Mouse (Mus musculus): ENCODE results near the gene Nt5m. TPM values are rescaled to one million over a fixed set of nuclear protein-coding genes. Genes with fewer than 3 reads are reported as not detected.
A peak's percentile ranks its signal among the peaks of the same experiment; 100 is the strongest.

Gene Nt5m
- total RNA-seq (2021), result 10 to 100 TPM; 51.8 to 54.3 TPM

DNA sequence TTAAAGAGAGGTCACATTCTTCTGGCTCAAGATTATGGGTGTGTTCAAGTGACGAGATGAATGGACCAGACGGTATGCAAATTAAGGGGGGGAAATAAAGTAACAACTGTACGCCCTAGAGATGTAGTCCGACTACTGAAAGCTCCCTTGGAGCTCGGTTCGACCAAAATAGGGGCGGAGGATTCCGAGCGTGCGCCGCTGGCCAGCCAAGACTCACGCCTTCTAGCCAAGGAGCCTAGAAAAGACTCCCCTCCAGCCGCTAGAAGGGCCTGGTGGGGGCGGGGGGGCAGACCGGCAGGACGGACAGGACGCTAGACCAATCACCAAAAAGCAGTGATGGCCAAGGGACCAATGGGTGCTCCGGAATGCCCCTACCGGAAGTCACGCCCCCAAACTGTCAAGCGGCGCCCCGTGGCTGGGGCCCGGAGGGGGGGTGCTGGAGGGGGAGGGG, at the start of gene Nt5m:
Gene Nt5m, plus strand, starts transcription at position 440 of the 451 bp plus-strand sequence.
- intact Hi-C loops (cut with DNase I), result no loop called here
- peak; percentile 94 to 96 for DNase-seq (ENCODE audit: extremely low spot score in 1 of 2, low spot score in 2 of 2)

DNA sequence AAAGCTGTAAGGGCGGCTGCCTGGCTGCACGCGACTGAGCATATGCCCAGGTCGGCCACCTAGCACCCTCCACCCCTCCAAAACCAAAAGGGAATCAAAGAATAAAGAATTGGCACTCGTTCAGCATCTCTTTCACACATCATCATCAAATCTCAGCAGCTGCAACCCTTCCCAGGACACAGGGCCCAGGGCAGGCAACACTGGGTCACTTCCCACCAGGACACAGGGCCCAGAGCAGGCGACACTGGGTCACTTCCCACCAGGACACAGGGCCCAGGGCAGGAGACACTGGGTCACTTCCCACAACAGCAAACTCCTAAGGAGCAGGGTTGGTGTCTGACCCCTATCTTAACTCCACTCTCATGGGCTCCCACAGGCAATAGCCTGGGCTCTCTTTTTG, 45.9 kb upstream of the Nt5m start:
- no peak for DNase-seq (ENCODE audit: extremely low spot score in 1 of 2, low spot score in 2 of 2)
- intact Hi-C loops (cut with DNase I), result no loop called here

GRCm38 (mm10) chr11:59800412-59800811, 38.8 kb upstream of the Nt5m start:
- intact Hi-C loops (cut with DNase I), result no loop called here
- no peak for DNase-seq (ENCODE audit: extremely low spot score in 1 of 2, low spot score in 2 of 2)

DNA sequence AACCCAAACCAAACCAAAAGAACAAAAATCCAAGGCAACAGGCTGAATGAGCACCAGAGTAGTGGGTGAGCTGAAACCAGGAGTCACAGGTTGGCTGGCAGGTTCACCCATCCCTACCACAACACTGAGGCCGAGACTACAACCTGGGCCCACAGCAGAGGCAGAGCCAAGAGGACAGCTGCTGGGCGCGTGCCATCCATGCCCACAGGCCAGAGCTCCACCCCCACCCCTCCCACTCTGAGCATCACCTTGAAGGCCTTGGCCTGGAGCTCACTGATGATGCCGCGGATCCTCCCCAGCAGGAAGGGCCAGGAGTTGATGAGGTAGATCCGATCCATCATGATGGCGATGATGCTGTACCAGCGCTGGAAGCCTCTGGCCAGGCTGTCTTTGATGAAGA, 37.4 kb upstream of the Nt5m start:
- DNase-seq (ENCODE audit: extremely low spot score in 1 of 2, low spot score in 2 of 2), result no peak

GRCm38 (mm10) chr11:59803516-59803915, 35.7 kb upstream of the Nt5m start:
- DNase-seq (ENCODE audit: extremely low spot score in 1 of 2, low spot score in 2 of 2), result no peak
- intact Hi-C loops (cut with DNase I), result no loop called here

More for the DNA sequence above, 37.4 kb upstream of the Nt5m start:
- intact Hi-C loops (cut with DNase I), result no loop called here

DNA sequence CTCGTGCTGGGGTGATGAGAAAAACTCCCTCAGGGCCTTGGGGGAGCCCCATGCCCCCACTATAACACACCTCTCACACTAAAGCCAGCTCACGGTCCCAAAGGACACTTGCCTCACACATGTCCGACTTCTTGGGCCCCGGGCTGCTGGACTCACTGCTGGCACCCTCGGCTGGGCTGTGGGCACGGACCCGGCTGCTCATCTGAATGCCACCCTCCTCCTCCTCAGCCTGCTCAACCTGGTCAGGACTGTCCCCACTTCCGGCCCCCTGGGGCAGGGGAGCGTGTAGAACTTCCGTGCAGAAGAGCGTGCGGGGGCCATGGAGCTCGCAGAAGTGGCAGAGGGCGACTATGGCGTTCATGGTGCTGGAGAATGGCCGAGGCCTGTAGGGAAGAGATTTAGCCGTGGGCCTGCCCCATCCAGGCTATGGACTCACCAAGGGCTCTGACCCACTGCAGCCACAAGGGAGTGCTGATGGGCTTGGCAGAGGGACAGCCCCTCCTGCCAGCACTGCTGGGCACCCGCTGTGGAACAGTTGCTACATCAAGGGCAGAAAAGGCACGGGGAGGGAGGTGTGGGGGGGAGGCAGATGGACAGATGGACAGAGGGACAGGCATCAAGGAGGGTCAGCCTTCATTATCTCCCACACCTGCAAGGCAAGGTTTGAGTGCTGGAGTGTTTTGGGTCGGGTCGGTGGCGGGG, 34.7 kb upstream of the Nt5m start:
- intact Hi-C loops (cut with DNase I), result no loop called here
- peak in 1 of 2 experiments; percentile 33 for DNase-seq (ENCODE audit: extremely low spot score in 1 of 2, low spot score in 2 of 2)

GRCm38 (mm10) chr11:59805256-59805655, 34.0 kb upstream of the Nt5m start:
- intact Hi-C loops (cut with DNase I), result no loop called here
- DNase-seq (ENCODE audit: extremely low spot score in 1 of 2, low spot score in 2 of 2), result no peak

DNA sequence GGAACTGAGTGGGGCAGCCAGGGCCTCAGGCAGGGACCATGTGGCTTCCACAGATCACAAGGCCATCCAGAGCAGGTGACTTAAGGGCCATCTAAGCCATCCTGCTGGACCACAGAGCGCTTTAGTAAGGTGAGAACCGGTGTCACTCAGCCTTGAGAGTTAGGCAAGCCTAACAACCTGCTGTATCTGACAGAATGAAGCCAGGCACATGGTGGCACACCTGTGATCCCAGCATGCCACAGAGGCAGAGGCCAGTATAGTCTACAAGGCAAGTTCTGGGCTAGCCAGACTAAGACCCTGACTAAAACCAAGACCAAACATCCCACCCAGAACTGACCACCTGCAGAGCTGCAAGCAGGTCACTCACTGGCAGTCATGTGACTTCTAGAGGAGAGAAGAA, 33.6 kb upstream of the Nt5m start:
- intact Hi-C loops (cut with DNase I), result no loop called here

DNA sequence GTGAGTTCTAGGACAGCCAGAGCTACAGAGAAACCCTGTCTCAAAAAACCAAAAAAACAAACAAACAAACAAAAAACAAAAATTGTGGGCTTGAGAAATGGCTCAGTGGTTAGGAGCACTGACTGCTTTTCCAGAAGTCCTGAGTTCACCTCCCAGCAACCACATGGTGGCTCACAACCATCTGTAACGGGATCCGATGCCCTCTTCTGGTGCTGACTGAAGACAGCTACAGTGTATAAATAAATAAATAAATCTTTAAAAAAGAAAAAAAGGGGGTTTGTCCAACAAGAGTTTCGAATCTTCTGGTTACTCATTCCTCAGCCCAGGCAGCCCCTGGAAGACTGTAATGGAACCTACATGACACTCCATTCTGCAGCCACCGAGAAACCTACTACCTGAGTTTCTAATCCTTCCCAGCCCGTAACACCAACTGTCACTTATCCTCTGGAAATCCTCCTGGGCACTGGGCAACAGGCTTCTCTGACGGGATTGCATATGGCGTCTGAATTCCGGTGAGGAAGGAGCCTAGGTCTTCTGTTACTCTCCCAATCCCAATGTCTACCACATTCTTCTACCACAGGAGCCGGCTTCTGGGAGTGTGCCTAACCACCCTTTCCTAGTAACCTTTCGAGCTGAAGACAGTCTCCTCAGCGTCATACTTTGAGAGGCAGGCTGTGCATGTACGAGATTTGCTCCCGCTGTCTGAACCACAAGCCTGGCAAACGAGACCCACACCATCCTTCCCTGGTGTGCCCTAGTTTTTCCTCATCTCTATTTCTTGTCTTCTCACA, 30.9 kb upstream of the Nt5m start:
- intact Hi-C loops (cut with DNase I), result no loop called here
- DNase-seq (ENCODE audit: extremely low spot score in 1 of 2, low spot score in 2 of 2), result no peak

More for the DNA sequence above, 33.6 kb upstream of the Nt5m start:
- no peak for DNase-seq (ENCODE audit: extremely low spot score in 1 of 2, low spot score in 2 of 2)

DNA sequence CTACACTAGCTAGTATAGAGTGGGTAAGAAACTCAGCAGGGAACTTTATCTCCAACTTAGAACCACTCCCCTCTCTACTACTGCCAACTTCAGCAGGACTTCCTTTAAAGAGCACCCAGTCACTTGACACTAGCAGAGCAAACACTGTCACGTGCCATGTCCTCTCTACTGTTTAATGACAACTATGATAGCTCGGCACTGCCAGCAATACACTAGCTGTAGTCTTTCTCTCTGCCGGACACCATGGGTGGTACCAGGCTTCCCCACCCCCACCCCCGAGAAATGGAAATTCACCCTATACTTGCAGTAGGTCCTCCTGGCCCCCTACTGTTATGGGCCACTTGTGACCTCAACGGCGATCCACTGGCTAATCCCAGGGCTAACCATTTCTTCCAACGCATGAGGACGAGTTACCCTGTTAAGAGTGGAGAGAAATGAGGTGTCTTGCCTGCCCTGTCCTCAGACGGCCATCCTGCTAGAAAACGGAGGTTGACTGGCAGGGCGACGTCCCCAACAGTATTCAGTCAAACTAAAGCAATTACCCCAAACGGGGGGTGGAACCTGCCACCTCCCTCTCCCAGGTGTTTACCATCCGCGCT, 30.1 kb upstream of the Nt5m start:
- peak in 1 of 2 experiments; percentile 23 for DNase-seq (ENCODE audit: extremely low spot score in 1 of 2, low spot score in 2 of 2)
- intact Hi-C loops (cut with DNase I), result no loop called here

DNA sequence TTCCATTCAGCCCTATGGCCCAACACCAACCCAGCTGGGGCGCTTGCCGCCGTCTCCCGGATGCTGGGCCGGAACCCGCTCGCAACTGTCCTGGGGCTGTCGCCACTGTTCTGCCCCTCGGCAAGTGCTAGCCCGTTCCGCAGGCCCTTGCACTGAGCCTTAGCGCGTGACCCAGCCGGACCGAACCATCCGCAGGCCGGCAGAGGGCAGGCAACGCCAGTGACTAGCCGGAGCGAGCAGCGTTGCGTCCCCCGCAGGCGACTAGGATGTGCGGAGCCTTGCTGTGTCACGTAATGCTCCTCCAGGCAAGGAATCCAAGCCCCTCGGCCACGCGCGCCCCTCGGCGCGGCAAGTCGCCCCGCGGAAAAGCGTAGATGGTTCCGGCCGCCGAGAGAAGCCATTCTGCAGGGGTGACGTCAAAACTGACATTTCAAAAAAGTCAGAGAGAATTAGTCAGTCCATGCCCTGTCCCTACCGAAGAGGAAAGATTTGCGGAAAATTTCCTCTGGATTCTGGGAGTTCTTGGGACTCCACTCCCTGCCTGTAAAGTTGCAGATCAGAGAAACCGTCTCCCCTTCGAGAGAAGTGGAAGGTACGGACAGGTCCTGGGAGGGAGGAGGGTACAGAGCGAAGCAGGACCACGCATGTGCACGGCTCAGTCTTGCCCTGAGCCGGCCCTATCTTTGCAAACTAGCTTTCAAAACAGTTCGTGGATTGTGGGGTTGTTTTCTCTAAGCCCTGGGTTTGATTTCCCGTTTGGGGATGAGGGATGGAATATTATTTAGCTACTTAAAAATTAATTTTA, 29.4 kb upstream of the Nt5m start, which contains the start of gene Flcn:
Gene Flcn, minus strand, starts transcription at position 347 of the 805 bp plus-strand sequence.
- peak; percentile 68 to 90 for DNase-seq (ENCODE audit: extremely low spot score in 1 of 2, low spot score in 2 of 2)
- intact Hi-C loops (cut with DNase I), result no loop called here

- intact Hi-C loops (cut with DNase I), result no loop called here
- DNase-seq (ENCODE audit: extremely low spot score in 1 of 2, low spot score in 2 of 2), result no peak
Observed at GRCm38 (mm10) chr11:59810480-59811158, 28.6 kb upstream of the Nt5m start.

- intact Hi-C loops (cut with DNase I), result no loop called here
- DNase-seq (ENCODE audit: extremely low spot score in 1 of 2, low spot score in 2 of 2), result no peak
Observed at GRCm38 (mm10) chr11:59811211-59811610, 28.0 kb upstream of the Nt5m start.

- no peak for DNase-seq (ENCODE audit: extremely low spot score in 1 of 2, low spot score in 2 of 2)
- intact Hi-C loops (cut with DNase I), result no loop called here
Observed at GRCm38 (mm10) chr11:59813276-59813675, 26.0 kb upstream of the Nt5m start.

DNA sequence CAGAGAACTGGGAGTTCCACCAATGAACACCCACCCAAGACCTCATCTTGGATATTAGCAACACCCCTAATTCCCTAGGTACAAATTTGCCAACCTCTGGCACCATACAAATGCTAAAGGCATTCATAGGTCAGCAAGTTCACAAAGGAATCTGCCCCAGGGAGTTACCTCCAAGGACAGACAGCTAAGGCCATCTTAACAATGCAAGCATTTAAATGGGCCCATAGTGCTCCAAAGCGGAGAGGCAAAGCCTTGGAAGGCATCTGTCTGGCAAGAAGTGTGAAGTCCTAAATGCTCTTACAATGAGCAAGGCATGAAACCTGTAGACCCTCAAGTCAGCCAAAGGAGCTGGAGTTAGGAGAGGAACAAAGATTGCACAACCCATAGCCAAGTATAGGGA, 24.9 kb upstream of the Nt5m start:
- DNase-seq (ENCODE audit: extremely low spot score in 1 of 2, low spot score in 2 of 2), result no peak
- intact Hi-C loops (cut with DNase I), result no loop called here

DNA sequence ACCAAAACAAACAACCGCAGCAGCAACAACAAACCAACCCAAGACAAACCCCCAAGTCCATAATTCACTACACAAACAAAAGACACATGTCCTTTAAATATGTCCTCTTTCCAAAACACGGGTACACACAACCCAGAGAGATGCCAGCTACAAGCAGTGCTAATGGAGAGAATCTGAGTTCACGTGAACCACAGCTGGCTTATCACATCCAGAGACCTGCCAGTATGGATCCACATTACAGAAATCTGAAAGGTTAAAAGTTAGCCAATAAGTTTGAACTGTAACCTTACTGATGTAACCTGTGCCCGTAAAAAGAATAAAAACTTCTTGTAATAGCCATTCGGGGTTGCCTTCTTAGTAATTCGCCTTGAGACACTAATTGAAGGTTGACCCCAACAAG, 24.3 kb upstream of the Nt5m start:
- intact Hi-C loops (cut with DNase I), result no loop called here
- no peak for DNase-seq (ENCODE audit: extremely low spot score in 1 of 2, low spot score in 2 of 2)

GRCm38 (mm10) chr11:59815482-59816065, 23.7 kb upstream of the Nt5m start:
- no peak for DNase-seq (ENCODE audit: extremely low spot score in 1 of 2, low spot score in 2 of 2)
- intact Hi-C loops (cut with DNase I), result no loop called here

DNA sequence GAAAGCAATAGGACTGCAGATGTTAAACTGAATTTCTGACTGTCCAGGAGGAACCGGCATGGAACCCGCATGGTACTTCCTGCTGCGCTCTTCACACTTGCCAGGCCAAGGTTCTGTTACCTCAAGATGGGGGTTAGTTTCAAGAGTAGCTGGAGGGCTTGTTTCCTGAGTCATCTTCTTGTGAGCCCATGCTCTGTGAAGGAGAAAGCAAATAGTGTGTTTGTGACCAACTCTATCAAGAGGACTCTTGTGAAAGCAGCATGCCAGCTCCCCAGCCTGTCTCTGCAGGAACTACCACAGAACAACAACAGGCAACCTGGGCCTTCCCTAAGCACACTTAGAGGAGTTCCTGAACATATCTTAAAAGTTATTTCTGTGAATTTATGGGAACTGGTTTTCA, 21.3 kb upstream of the Nt5m start:
- DNase-seq (ENCODE audit: extremely low spot score in 1 of 2, low spot score in 2 of 2), result no peak
- intact Hi-C loops (cut with DNase I), result loop anchor here (2.0 kb wide), 1 partner anchor 15 kb away; no protein-coding TSS in a partner anchor
